Mouse (Mus musculus): ENCODE data around the gene Disp3. TPM values are rescaled to one million over a fixed set of nuclear protein-coding genes. Genes with fewer than 3 reads are reported as not detected.
A peak's percentile ranks its signal among the peaks of the same experiment; 100 is the strongest.

Gene Disp3
- polyA plus RNA-seq, 1 experiment: 20.1 TPM

- no peak for TF ChIP-seq POLR2A (IDR thresholded peaks at IDR 0.05; ENCODE audit: extremely low read depth, insufficient read depth, low read length)
- no peak for TF ChIP-seq CTCF (IDR thresholded peaks at IDR 0.05; ENCODE audit: extremely low read depth, insufficient read depth, low read length)
- Histone ChIP-seq H3K27ac (ENCODE audit: insufficient read depth, low read length) (no peak overlapping the region), H3K4me1 (ENCODE audit: control insufficient read depth, insufficient read depth, low read length) (peaks cover 10% of the 10 kb centered on the region), H3K4me3 (ENCODE audit: insufficient read depth, low read length) (no peak overlapping the region)
Observed at GRCm38 (mm10) chr4:148293319-148293718, 5.6 kb upstream of the Disp3 start.

- Histone ChIP-seq H3K4me1 (ENCODE audit: control insufficient read depth, insufficient read depth, low read length) (peaks cover 3% of the 10 kb centered on the region; the same call in 1 of the 2 replicates), H3K27ac (ENCODE audit: insufficient read depth, low read length) (no peak overlapping the region), H3K4me3 (ENCODE audit: insufficient read depth, low read length) (no peak overlapping the region)
- TF ChIP-seq CTCF (IDR thresholded peaks at IDR 0.05; ENCODE audit: extremely low read depth, insufficient read depth, low read length): no peak
- no peak for TF ChIP-seq POLR2A (IDR thresholded peaks at IDR 0.05; ENCODE audit: extremely low read depth, insufficient read depth, low read length)
Observed at GRCm38 (mm10) chr4:148291849-148292248, 4.1 kb upstream of the Disp3 start.

GRCm38 (mm10) chr4:148291080-148291479, 3.3 kb upstream of the Disp3 start:
- Histone ChIP-seq H3K4me1 (ENCODE audit: control insufficient read depth, insufficient read depth, low read length) (peaks cover 3% of the 10 kb centered on the region; the same call in 1 of the 2 replicates), H3K4me3 (ENCODE audit: insufficient read depth, low read length) (no peak overlapping the region), H3K27ac (ENCODE audit: insufficient read depth, low read length) (no peak overlapping the region)
- no peak for TF ChIP-seq POLR2A (IDR thresholded peaks at IDR 0.05; ENCODE audit: extremely low read depth, insufficient read depth, low read length)
- no peak for TF ChIP-seq CTCF (IDR thresholded peaks at IDR 0.05; ENCODE audit: extremely low read depth, insufficient read depth, low read length)

DNA sequence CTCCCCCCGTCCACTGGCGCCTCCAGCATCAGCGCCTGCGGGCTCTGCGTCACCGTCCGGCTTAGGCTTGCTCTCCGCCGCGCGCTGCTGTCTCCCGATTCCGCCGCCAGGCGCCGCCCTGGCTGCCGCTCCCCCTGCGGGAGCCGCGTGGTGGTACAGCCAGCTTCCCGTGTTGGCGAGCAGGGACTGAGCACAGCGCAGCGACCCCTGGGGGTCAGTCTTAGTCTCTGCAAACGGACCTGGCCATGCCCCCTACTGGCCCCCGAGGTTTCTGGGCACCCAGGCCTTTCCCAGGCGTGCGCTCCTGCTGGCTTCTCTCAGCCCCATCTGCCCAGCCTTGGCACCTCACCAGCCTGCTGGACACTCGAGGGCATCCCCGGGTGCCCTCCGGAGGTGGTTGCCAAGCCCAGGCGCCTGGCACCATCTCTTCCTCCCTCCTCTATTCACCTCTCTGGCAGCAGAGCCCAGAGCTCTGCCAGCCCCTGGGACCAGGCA, 337 bp upstream of the Disp3 start:
- H3K27ac ChIP-seq (ENCODE audit: insufficient read depth, low read length): no peak overlapping the region
- peak overlapping the region; percentile 70 for H3K4me3 ChIP-seq (ENCODE audit: insufficient read depth, low read length)
- peaks cover 9% of the 10 kb centered on the region for H3K4me1 ChIP-seq (ENCODE audit: control insufficient read depth, insufficient read depth, low read length)
- TF ChIP-seq CTCF (IDR thresholded peaks at IDR 0.05; ENCODE audit: extremely low read depth, insufficient read depth, low read length): peak; percentile 92
- TF ChIP-seq POLR2A (IDR thresholded peaks at IDR 0.05; ENCODE audit: extremely low read depth, insufficient read depth, low read length): no peak

GRCm38 (mm10) chr4:148287041-148287440, 724 bp downstream of the Disp3 start:
- TF ChIP-seq POLR2A (IDR thresholded peaks at IDR 0.05; ENCODE audit: extremely low read depth, insufficient read depth, low read length): no peak
- TF ChIP-seq CTCF (IDR thresholded peaks at IDR 0.05; ENCODE audit: extremely low read depth, insufficient read depth, low read length): no peak
- peaks cover 7% of the 10 kb centered on the region for H3K4me1 ChIP-seq (ENCODE audit: control insufficient read depth, insufficient read depth, low read length)
- peak overlapping the region; percentile 70 for H3K4me3 ChIP-seq (ENCODE audit: insufficient read depth, low read length)
- H3K27ac ChIP-seq (ENCODE audit: insufficient read depth, low read length): peak overlapping the region; percentile 2; the same call in 1 of the 2 replicates

DNA sequence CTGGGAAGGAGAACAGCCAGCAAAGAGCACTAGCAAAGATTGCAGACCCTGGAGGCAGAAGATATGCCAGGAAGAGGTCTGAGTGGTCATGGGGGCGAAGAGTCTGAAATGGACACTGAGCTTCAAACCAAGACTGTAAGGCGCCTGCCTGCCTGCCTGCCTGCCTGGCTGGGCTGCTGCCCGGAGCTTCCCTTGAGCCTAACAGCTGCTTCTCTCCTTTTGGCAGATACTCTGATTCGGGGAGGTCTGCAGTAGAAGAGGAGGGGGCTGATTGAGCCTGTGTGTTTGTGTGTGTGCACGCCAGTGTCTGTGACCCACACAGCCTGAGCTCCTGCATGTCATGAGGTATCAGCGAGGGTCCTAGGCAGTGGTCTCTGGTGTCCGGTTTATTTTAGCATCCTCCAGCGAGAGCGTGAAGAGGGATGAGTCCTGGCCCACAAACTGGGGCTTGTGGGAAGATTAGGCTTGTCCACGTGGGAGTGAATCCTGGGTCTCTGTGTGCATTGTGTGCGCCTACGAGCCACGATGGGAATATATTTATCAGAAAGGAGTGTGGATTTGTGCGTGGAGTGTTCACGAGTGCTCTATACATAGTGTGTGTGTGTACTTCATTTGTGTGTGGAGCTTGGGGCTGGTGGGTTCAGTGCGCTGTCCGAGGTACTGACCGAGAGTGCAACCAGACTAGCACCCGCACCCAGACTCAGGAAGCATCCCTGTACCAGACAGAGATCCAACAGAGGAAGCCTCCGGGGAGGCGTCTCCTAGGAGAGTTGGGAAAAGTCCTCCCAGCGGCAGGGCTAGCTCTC, 1.3 kb downstream of the Disp3 start:
- Histone ChIP-seq H3K4me1 (ENCODE audit: control insufficient read depth, insufficient read depth, low read length) (peaks cover 7% of the 10 kb centered on the region), H3K27ac (ENCODE audit: insufficient read depth, low read length) (peak overlapping the region; percentile 24; the same call in 1 of the 2 replicates), H3K4me3 (ENCODE audit: insufficient read depth, low read length) (peak overlapping the region; percentile 70)
- TF ChIP-seq POLR2A (IDR thresholded peaks at IDR 0.05; ENCODE audit: extremely low read depth, insufficient read depth, low read length) (no peak), CTCF (IDR thresholded peaks at IDR 0.05; ENCODE audit: extremely low read depth, insufficient read depth, low read length) (no peak)

- Histone ChIP-seq H3K4me3 (ENCODE audit: insufficient read depth, low read length) (0 out of 2 replicates have a peak overlapping the region, but pooled peaks have one; percentile 1), H3K4me1 (ENCODE audit: control insufficient read depth, insufficient read depth, low read length) (peaks cover 7% of the 10 kb centered on the region), H3K27ac (ENCODE audit: insufficient read depth, low read length) (no peak overlapping the region)
- TF ChIP-seq POLR2A (IDR thresholded peaks at IDR 0.05; ENCODE audit: extremely low read depth, insufficient read depth, low read length) (no peak), CTCF (IDR thresholded peaks at IDR 0.05; ENCODE audit: extremely low read depth, insufficient read depth, low read length) (no peak)
Observed at GRCm38 (mm10) chr4:148284219-148284618, 3.5 kb downstream of the Disp3 start.

- TF ChIP-seq POLR2A (IDR thresholded peaks at IDR 0.05; ENCODE audit: extremely low read depth, insufficient read depth, low read length): no peak
- no peak for TF ChIP-seq CTCF (IDR thresholded peaks at IDR 0.05; ENCODE audit: extremely low read depth, insufficient read depth, low read length)
- Histone ChIP-seq H3K4me1 (ENCODE audit: control insufficient read depth, insufficient read depth, low read length) (peaks cover 2% of the 10 kb centered on the region; the same call in 1 of the 2 replicates), H3K4me3 (ENCODE audit: insufficient read depth, low read length) (no peak overlapping the region), H3K27ac (ENCODE audit: insufficient read depth, low read length) (no peak overlapping the region)
Observed at GRCm38 (mm10) chr4:148276816-148277491, 10.8 kb downstream of the Disp3 start.

DNA sequence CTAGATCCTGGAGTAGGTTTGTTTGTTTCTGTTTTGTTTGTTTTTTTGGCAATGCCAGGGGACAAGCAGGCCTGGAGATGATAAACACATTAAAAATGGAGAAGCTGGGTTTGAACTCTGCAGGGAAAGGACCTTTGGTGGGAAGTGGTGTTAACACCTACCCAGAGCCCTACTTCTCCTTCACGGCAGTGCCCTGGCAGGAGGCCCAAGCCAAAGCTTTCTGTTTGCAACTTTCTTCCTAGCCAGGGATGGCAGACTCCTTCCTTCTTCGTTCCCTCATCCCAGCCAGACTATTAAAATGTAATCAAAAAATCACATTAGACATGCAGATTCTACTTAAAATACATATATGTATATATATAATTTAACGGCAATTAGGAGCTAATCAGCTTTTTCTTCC, 13.1 kb downstream of the Disp3 start:
- Histone ChIP-seq H3K4me3 (ENCODE audit: insufficient read depth, low read length) (no peak overlapping the region), H3K4me1 (ENCODE audit: control insufficient read depth, insufficient read depth, low read length) (peaks cover 2% of the 10 kb centered on the region; the same call in 1 of the 2 replicates), H3K27ac (ENCODE audit: insufficient read depth, low read length) (no peak overlapping the region)
- TF ChIP-seq POLR2A (IDR thresholded peaks at IDR 0.05; ENCODE audit: extremely low read depth, insufficient read depth, low read length): no peak
- TF ChIP-seq CTCF (IDR thresholded peaks at IDR 0.05; ENCODE audit: extremely low read depth, insufficient read depth, low read length): no peak
